Mouse (Mus musculus): ENCODE results near the gene Ctnnal1. TPM values are rescaled to one million over a fixed set of nuclear protein-coding genes. Genes with fewer than 3 reads are reported as not detected.
"Not testable (repeated sequence)": the region's sequence is repeated elsewhere in the genome, so short reads cannot be mapped to it uniquely, and the experiment has no call there.

Ctnnal1 gene
- 10 to 100 TPM; 24.1 to 25.1 TPM for total RNA-seq (2021)

- intact Hi-C loops (cut with DNase I) = no loop called here
- DNase-seq (ENCODE audit: low spot score) = peak; percentile 75
Measured at GRCm38 (mm10) chr4:56865003-56865511, at the start of gene Ctnnal1. TSS of gene Ctnnal1 (minus strand) at chr4:56865188.

GRCm38 (mm10) chr4:56914761-56915160 lies 49.8 kb upstream of the Ctnnal1 start:
- DNase-seq (ENCODE audit: low spot score) = no peak

GRCm38 (mm10) chr4:56914338-56914737 lies 49.4 kb upstream of the Ctnnal1 start:
- no peak for DNase-seq (ENCODE audit: low spot score)
- intact Hi-C loops (cut with DNase I) = no loop called here

More at GRCm38 (mm10) chr4:56914761-56915160, 49.8 kb upstream of the Ctnnal1 start:
- intact Hi-C loops (cut with DNase I) = no loop called here

GRCm38 (mm10) chr4:56912382-56913001 lies 47.5 kb upstream of the Ctnnal1 start:
- intact Hi-C loops (cut with DNase I) = no loop called here
- no peak for DNase-seq (ENCODE audit: low spot score)

- no peak for DNase-seq (ENCODE audit: low spot score)
- intact Hi-C loops (cut with DNase I) = no loop called here
Measured at GRCm38 (mm10) chr4:56909568-56909967, 44.6 kb upstream of the Ctnnal1 start.

GRCm38 (mm10) chr4:56907671-56908070 lies 42.7 kb upstream of the Ctnnal1 start:
- intact Hi-C loops (cut with DNase I) = no loop called here
- no peak for DNase-seq (ENCODE audit: low spot score)

GRCm38 (mm10) chr4:56906926-56907325 lies 41.9 kb upstream of the Ctnnal1 start:
- intact Hi-C loops (cut with DNase I) = no loop called here
- DNase-seq (ENCODE audit: low spot score) = no peak

GRCm38 (mm10) chr4:56905507-56905906 lies 40.5 kb upstream of the Ctnnal1 start:
- intact Hi-C loops (cut with DNase I) = no loop called here
- DNase-seq (ENCODE audit: low spot score) = no peak

GRCm38 (mm10) chr4:56901671-56902070 lies 36.7 kb upstream of the Ctnnal1 start:
- DNase-seq (ENCODE audit: low spot score) = no peak
- intact Hi-C loops (cut with DNase I) = no loop called here

GRCm38 (mm10) chr4:56899216-56899615 lies 34.2 kb upstream of the Ctnnal1 start:
- DNase-seq (ENCODE audit: low spot score) = no peak
- intact Hi-C loops (cut with DNase I) = no loop called here

- no peak for DNase-seq (ENCODE audit: low spot score)
Measured at GRCm38 (mm10) chr4:56897511-56897910, 32.5 kb upstream of the Ctnnal1 start.

GRCm38 (mm10) chr4:56894196-56894595 lies 29.2 kb upstream of the Ctnnal1 start:
- intact Hi-C loops (cut with DNase I) = no loop called here
- DNase-seq (ENCODE audit: low spot score) = no peak

More at GRCm38 (mm10) chr4:56897511-56897910, 32.5 kb upstream of the Ctnnal1 start:
- intact Hi-C loops (cut with DNase I) = no loop called here

GRCm38 (mm10) chr4:56892501-56893115 lies 27.6 kb upstream of the Ctnnal1 start:
- intact Hi-C loops (cut with DNase I) = no loop called here
- no peak for DNase-seq (ENCODE audit: low spot score)

- intact Hi-C loops (cut with DNase I) = loop anchor here (2.0 kb wide), 1 partner anchor 46 kb away; no protein-coding TSS in a partner anchor
- no peak for DNase-seq (ENCODE audit: low spot score)
Measured at GRCm38 (mm10) chr4:56888483-56888882, 23.5 kb upstream of the Ctnnal1 start.

GRCm38 (mm10) chr4:56886286-56886979 lies 21.4 kb upstream of the Ctnnal1 start:
- intact Hi-C loops (cut with DNase I) = no loop called here
- DNase-seq (ENCODE audit: low spot score) = no peak

- intact Hi-C loops (cut with DNase I) = no loop called here
- DNase-seq (ENCODE audit: low spot score) = no peak
Measured at GRCm38 (mm10) chr4:56880036-56880703, 15.2 kb upstream of the Ctnnal1 start.

- no peak for DNase-seq (ENCODE audit: low spot score)
- intact Hi-C loops (cut with DNase I) = no loop called here
Measured at GRCm38 (mm10) chr4:56878971-56879370, 14.0 kb upstream of the Ctnnal1 start.

- DNase-seq (ENCODE audit: low spot score); intact Hi-C loops (cut with DNase I): not testable (repeated sequence)
Measured at GRCm38 (mm10) chr4:56870541-56870940, 5.6 kb upstream of the Ctnnal1 start.

GRCm38 (mm10) chr4:56867761-56868160 lies 2.8 kb upstream of the Ctnnal1 start:
- DNase-seq (ENCODE audit: low spot score) = no peak
- intact Hi-C loops (cut with DNase I) = no loop called here

- intact Hi-C loops (cut with DNase I) = no loop called here
- DNase-seq (ENCODE audit: low spot score) = peak; percentile 23
Measured at GRCm38 (mm10) chr4:56865971-56866370, 983 bp upstream of the Ctnnal1 start.

All from heart, postnatal 25 days (tissue).